Mouse (Mus musculus) kidney, postnatal 0 days (tissue): ENCODE results near the gene Ass1. TPM values are rescaled to one million over a fixed set of nuclear protein-coding genes. Genes with fewer than 3 reads are reported as not detected.

Source experiments
- ATAC-seq: fragments of 200-750 bp; cut with Nextera tagmentation; replicated peaks from 2 replicates; pipeline ENCODE4 v1.8.0; 2017; ENCODE audit warnings: low read depth, moderate number of reproducible peaks, moderate TSS enrichment, moderate library complexity; ENCODE audit not compliant: low FRiP score
- DNase-seq: peaks from one replicate; pipeline ENCODE4 v3.0.0-alpha.2; 2016; ENCODE audit warnings: low spot score
- H3K27ac ChIP-seq: fragments of 300-500 bp; sonication (generic); 2 replicates; pipeline ENCODE4 v1.5.1; 2014; ENCODE audit warnings: mild to moderate bottlenecking
- H3K27me3 ChIP-seq: fragments of 300-500 bp; sonication (generic); 2 replicates; pipeline ENCODE4 v1.6.1; 2014; ENCODE audit warnings: low read length, mixed read lengths; ENCODE audit not compliant: insufficient read depth
- H3K36me3 ChIP-seq: fragments of 300-500 bp; sonication (generic); 2 replicates; pipeline ENCODE4 v1.6.1; 2014; ENCODE audit warnings: low read length, mixed read lengths; ENCODE audit not compliant: insufficient read depth
- H3K4me1 ChIP-seq: fragments of 300-500 bp; sonication (generic); replicated peaks from 2 replicates; pipeline ENCODE4 v1.6.1; 2014; ENCODE audit warnings: antibody characterized with exemption, low read length, mixed read lengths; ENCODE audit not compliant: insufficient read depth
- H3K4me2 ChIP-seq: fragments of 300-500 bp; sonication (generic); 2 replicates; pipeline ENCODE4 v1.6.1; 2014; ENCODE audit warnings: mild to moderate bottlenecking, low read length, moderate library complexity, mixed read lengths
- H3K4me3 ChIP-seq: fragments of 300-500 bp; sonication (generic); replicated peaks from 2 replicates; pipeline ENCODE4 v1.5.1; 2014; ENCODE audit warnings: low read depth, low read length
- H3K9ac ChIP-seq: fragments of 300-500 bp; sonication (generic); 2 replicates; pipeline ENCODE4 v1.6.1; 2014; ENCODE audit warnings: low read depth, low read length
- H3K9me3 ChIP-seq: fragments of 300-500 bp; sonication (generic); replicated peaks from 2 replicates; pipeline ENCODE4 v1.6.1; 2016; ENCODE audit warnings: low read length, inconsistent platforms, mixed read lengths
- CTCF ChIP-seq: IDR thresholded peaks from 2 replicates; pipeline ENCODE4 v1.5.1; 2016; ENCODE audit warnings: antibody characterized with exemption, low read depth, mild to moderate bottlenecking, moderate library complexity
- WGBS: fragments of 180-500 bp; shearing (Covaris S2); extraction: QIAGEN DNeasy Blood & Tissue Kit; methylation state at CpG from one replicate; pipeline ENCODE4 v1.1.7; 2014; 5-methylcytosine and 5-hydroxymethylcytosine counted together
- polyA plus RNA-seq: library from polyadenylated mRNA; unstranded; fragments of >200 nt; fragmentation: Nextera tagmentation; extraction: Ambion mirVana; gene quantifications from 2 replicates; pipeline ENCODE4 v1.2.1, GENCODE M21; 2015

Ass1 gene
- polyA plus RNA-seq, 1 experiment from 2014 or later, result 319 TPM

- no peak overlapping the region for H3K4me3 ChIP-seq
- 82% methylated on average over 2 of the region's 2 CpGs for WGBS
- ATAC-seq (no peak), DNase-seq (no peak)
- no peaks in the 10 kb centered on the region for H3K9me3 ChIP-seq
- no peak overlapping the region for H3K9ac ChIP-seq
- H3K27me3 ChIP-seq, result no peaks in the 10 kb centered on the region
- H3K27ac ChIP-seq, result no peak overlapping the region
- no peaks in the 10 kb centered on the region for H3K36me3 ChIP-seq
- no peak for TF ChIP-seq CTCF
- H3K4me2 ChIP-seq, result no peak overlapping the region
- H3K4me1 ChIP-seq, result no peaks in the 10 kb centered on the region; the same call in 1 of the 2 replicates
These were observed 20.5 kb downstream of the Ass1 start for GRCm38 (mm10) chr2:31490556-31490955.

GRCm38 (mm10) chr2:31492308-31492707 lies 22.3 kb downstream of the Ass1 start:
- ATAC-seq, result no peak
- Histone ChIP-seq H3K9ac (no peak overlapping the region), H3K36me3 (no peaks in the 10 kb centered on the region), H3K4me3 (no peak overlapping the region), H3K9me3 (no peaks in the 10 kb centered on the region), H3K4me2 (no peak overlapping the region), H3K27ac (no peak overlapping the region), H3K4me1 (no peaks in the 10 kb centered on the region; the same call in 1 of the 2 replicates), H3K27me3 (no peaks in the 10 kb centered on the region)
- DNase-seq, result no peak
- 93% methylated on average over 8 of the region's 8 CpGs for WGBS
- peak; percentile 32; the same call in 1 of the 2 replicates for TF ChIP-seq CTCF

- Histone ChIP-seq H3K4me2 (no peak overlapping the region), H3K27ac (no peak overlapping the region), H3K4me1 (peaks cover 4% of the 10 kb centered on the region; the same call in 1 of the 2 replicates), H3K36me3 (no peaks in the 10 kb centered on the region), H3K27me3 (no peaks in the 10 kb centered on the region), H3K9ac (no peak overlapping the region), H3K4me3 (no peak overlapping the region), H3K9me3 (no peaks in the 10 kb centered on the region)
- TF ChIP-seq CTCF, result no peak
- ATAC-seq, result no peak
- WGBS, result 29% methylated on average over 11 of the region's 11 CpGs
- DNase-seq, result no peak
These were observed 23.2 kb downstream of the Ass1 start for GRCm38 (mm10) chr2:31493243-31493642.

- 53% methylated on average over 5 of the region's 5 CpGs for WGBS
- Histone ChIP-seq H3K27me3 (no peaks in the 10 kb centered on the region), H3K9ac (no peak overlapping the region), H3K36me3 (no peaks in the 10 kb centered on the region), H3K4me2 (no peak overlapping the region), H3K4me1 (peaks cover 4% of the 10 kb centered on the region; the same call in 1 of the 2 replicates), H3K9me3 (no peaks in the 10 kb centered on the region), H3K4me3 (no peak overlapping the region), H3K27ac (no peak overlapping the region)
- ATAC-seq, result no peak
- DNase-seq, result no peak
- no peak for TF ChIP-seq CTCF
These were observed 24.3 kb downstream of the Ass1 start for GRCm38 (mm10) chr2:31494315-31494714.

- Histone ChIP-seq H3K27ac (no peak overlapping the region), H3K9me3 (no peaks in the 10 kb centered on the region), H3K4me3 (no peak overlapping the region), H3K36me3 (no peaks in the 10 kb centered on the region), H3K27me3 (no peaks in the 10 kb centered on the region), H3K4me1 (peaks cover 4% of the 10 kb centered on the region; the same call in 1 of the 2 replicates), H3K4me2 (no peak overlapping the region), H3K9ac (no peak overlapping the region)
- no peak for DNase-seq
- TF ChIP-seq CTCF, result no peak
- ATAC-seq, result no peak
- 39% methylated on average over 13 of the region's 13 CpGs for WGBS
These were observed 25.1 kb downstream of the Ass1 start for GRCm38 (mm10) chr2:31495046-31495476.

- peaks cover 4% of the 10 kb centered on the region; the same call in 1 of the 2 replicates for H3K4me1 ChIP-seq
- H3K4me2 ChIP-seq, result no peak overlapping the region
- TF ChIP-seq CTCF, result no peak
- H3K27ac ChIP-seq, result no peak overlapping the region
- no peak overlapping the region for H3K4me3 ChIP-seq
- H3K9ac ChIP-seq, result no peak overlapping the region
- no peaks in the 10 kb centered on the region for H3K36me3 ChIP-seq
- DNase-seq (no peak), ATAC-seq (no peak)
- H3K9me3 ChIP-seq, result no peaks in the 10 kb centered on the region
- H3K27me3 ChIP-seq, result no peaks in the 10 kb centered on the region
- WGBS, result 18% methylated on average over 1 of the region's 1 CpGs
These were observed 26.1 kb downstream of the Ass1 start for GRCm38 (mm10) chr2:31496141-31496540.

- TF ChIP-seq CTCF, result no peak
- H3K27me3 ChIP-seq, result no peaks in the 10 kb centered on the region
- DNase-seq, result no peak
- no peak overlapping the region for H3K4me3 ChIP-seq
- 43% methylated on average over 7 of the region's 7 CpGs for WGBS
- no peaks in the 10 kb centered on the region for H3K9me3 ChIP-seq
- H3K27ac ChIP-seq, result no peak overlapping the region
- H3K4me2 ChIP-seq, result no peak overlapping the region
- ATAC-seq, result no peak
- no peak overlapping the region for H3K9ac ChIP-seq
- H3K4me1 ChIP-seq, result peaks cover 4% of the 10 kb centered on the region; the same call in 1 of the 2 replicates
- H3K36me3 ChIP-seq, result no peaks in the 10 kb centered on the region
These were observed 27.1 kb downstream of the Ass1 start for GRCm38 (mm10) chr2:31497113-31497512.
